Mouse (Mus musculus): ENCODE results near the gene Nim1k.

DNA sequence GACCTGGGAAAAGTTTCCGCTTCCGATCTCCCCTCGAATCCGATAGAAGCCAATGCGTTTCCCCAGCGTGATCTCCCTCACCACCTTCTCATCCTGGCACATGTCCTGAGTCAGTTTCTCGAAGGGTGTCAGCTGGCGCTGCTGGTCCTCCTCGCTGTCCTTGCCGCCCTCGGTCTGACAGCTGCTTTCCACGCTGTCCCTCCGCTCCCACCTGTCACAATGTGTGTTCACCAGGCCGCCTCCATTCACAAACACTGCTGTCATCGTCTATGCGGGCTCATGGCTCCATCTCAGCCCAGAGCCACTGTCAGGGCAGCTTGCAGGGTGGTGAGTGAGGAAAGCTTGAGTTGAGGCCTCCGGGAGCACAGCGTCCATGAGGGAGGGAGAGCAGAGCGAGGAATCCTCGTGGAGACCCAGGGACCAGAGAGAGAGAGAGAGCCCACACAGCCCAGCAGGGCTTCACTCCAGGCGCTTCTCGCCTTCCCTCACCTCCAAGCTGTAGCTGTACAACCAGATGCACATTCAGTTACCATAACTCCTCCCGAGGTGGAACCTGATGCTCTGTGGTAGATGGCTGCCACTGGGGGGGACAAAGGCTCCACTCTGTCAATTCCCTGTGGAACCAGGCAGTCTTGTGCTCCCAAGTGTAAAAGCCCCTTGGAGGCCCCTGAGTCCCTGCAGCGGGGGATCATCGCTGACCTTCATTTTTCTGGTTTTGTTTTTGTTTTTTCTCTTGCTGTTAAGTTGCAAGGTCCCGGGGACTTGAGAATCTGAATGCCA lies 27.9 kb downstream of the Nim1k start:
- TF ChIP-seq POLR2A (IDR thresholded peaks at IDR 0.05; ENCODE audit: insufficient read depth, low read length), result no peak
- no peak for TF ChIP-seq CTCF (IDR thresholded peaks at IDR 0.05; ENCODE audit: low read depth, low read length)
